Mouse (Mus musculus) liver, adult 2 months (tissue): ENCODE measurements at regions not wholly inside any gene's neighbourhood (a gene's known extent, or its start where the extent isn't known, plus 50 kb on each side); places are given as distances from the start of the nearest gene placed in this dataset.

Experiments used
- DNase-seq: peaks from one replicate; pipeline ENCODE4 v3.0.0-alpha.2; 2011; ENCODE audit warnings: low read depth, low spot score; ENCODE audit errors: extremely low read depth
- H3K27ac ChIP-seq: fragments of 200-500 bp; replicated peaks from 2 replicates; pipeline ENCODE4 v1.5.1; 2012; ENCODE audit warnings: low read depth, mild to moderate bottlenecking, control low read depth, inconsistent platforms, low read length; ENCODE audit not compliant: insufficient read depth
- H3K27me3 ChIP-seq: fragments of 200-500 bp; 2 replicates; pipeline ENCODE4 v1.6.1; 2012; ENCODE audit warnings: mild to moderate bottlenecking, moderate library complexity, low read length, inconsistent platforms; ENCODE audit not compliant: control insufficient read depth, insufficient read depth
- H3K36me3 ChIP-seq: fragments of 200-500 bp; 2 replicates; pipeline ENCODE4 v1.6.1; 2012; ENCODE audit warnings: low read length, inconsistent platforms; ENCODE audit not compliant: control insufficient read depth, insufficient read depth
- H3K4me1 ChIP-seq: fragments of 200-500 bp; 2 replicates; pipeline ENCODE4 v1.6.1; 2011; ENCODE audit warnings: low read length; ENCODE audit not compliant: control insufficient read depth, insufficient read depth
- H3K4me3 ChIP-seq: fragments of 200-500 bp; 2 replicates; pipeline ENCODE4 v1.5.1; 2011; ENCODE audit warnings: low read depth, mild to moderate bottlenecking, control low read depth, low read length, moderate library complexity; ENCODE audit not compliant: insufficient read depth
- H3K79me2 ChIP-seq: fragments of 200-500 bp; 2 replicates; pipeline ENCODE4 v1.6.1; 2012; ENCODE audit warnings: inconsistent platforms, mild to moderate bottlenecking, low read length, moderate library complexity; ENCODE audit not compliant: control insufficient read depth, insufficient read depth
- H3K9ac ChIP-seq: fragments of 200-500 bp; 2 replicates; pipeline ENCODE4 v1.6.1; 2012; ENCODE audit warnings: low read depth, mild to moderate bottlenecking, control low read depth, inconsistent platforms, low read length
- CTCF ChIP-seq: fragments of 200-500 bp; IDR thresholded peaks from 2 replicates; pipeline ENCODE4 v1.5.1; 2011; ENCODE audit warnings: low read depth, low read length, control low read depth
- POLR2A ChIP-seq: fragments of 200-500 bp; IDR thresholded peaks from 2 replicates; pipeline ENCODE4 v1.6.1; 2011; ENCODE audit warnings: low read length, control low read depth; ENCODE audit not compliant: insufficient read depth; ENCODE audit errors: extremely low read depth
- WGBS: fragments of 180-500 bp; shearing (Covaris S2); methylation state at CpG from one replicate; pipeline ENCODE4 v1.1.7; 2018; 5-methylcytosine and 5-hydroxymethylcytosine counted together

- H3K4me1 ChIP-seq = no peaks in the 10 kb centered on the region; the same call in 1 of the 2 replicates
- no peak overlapping the region for H3K9ac ChIP-seq
- TF ChIP-seq CTCF (no peak), POLR2A (no peak)
- H3K27ac ChIP-seq = no peak overlapping the region
- H3K4me3 ChIP-seq = no peak overlapping the region
- 89% methylated on average over 2 of the region's 2 CpGs for WGBS
- H3K27me3 ChIP-seq = no peaks in the 10 kb centered on the region
- no peaks in the 10 kb centered on the region for H3K79me2 ChIP-seq
- DNase-seq = no peak
- no peaks in the 10 kb centered on the region for H3K36me3 ChIP-seq
Observed at GRCm38 (mm10) chr1:144300670-144301069, 51.6 kb upstream of the Rgs1 start.
